Mouse (Mus musculus) embryonic fibroblast, embryonic 13.5 days (primary cell): ENCODE results near the gene Bcs1l.

ENCODE experiments used
- CTCF ChIP-seq: IDR thresholded peaks from 2 replicates; pipeline ENCODE4 v1.5.1; 2011; ENCODE audit warnings: mild to moderate bottlenecking, control low read depth, low read length, moderate library complexity, borderline replicate concordance; ENCODE audit not compliant: insufficient read depth
- POLR2A ChIP-seq: IDR thresholded peaks from 2 replicates; pipeline ENCODE4 v1.6.1; 2011; ENCODE audit warnings: low read depth, mild to moderate bottlenecking, control low read depth, low read length, moderate library complexity

- no peak for TF ChIP-seq CTCF
- no peak for TF ChIP-seq POLR2A
Observed at GRCm38 (mm10) chr1:74626076-74626475, 38.0 kb downstream of the Bcs1l start.
